Mouse (Mus musculus): ENCODE data around the gene Rassf8. TPM values are rescaled to one million over a fixed set of nuclear protein-coding genes. Genes with fewer than 3 reads are reported as not detected.
A peak's percentile ranks its signal among the peaks of the same experiment; 100 is the strongest.

Gene Rassf8
- total RNA-seq, 2 experiments from 2014 or later: 11.5 to 11.9 TPM

GRCm38 (mm10) chr6:145770272-145771000 is 23.9 kb downstream of the Rassf8 start:
- no peak for ATAC-seq (replicated peaks; ENCODE audit: poor library complexity)

GRCm38 (mm10) chr6:145774436-145774835 is 27.9 kb downstream of the Rassf8 start:
- ATAC-seq (replicated peaks; ENCODE audit: poor library complexity): no peak

GRCm38 (mm10) chr6:145776241-145776640 is 29.7 kb downstream of the Rassf8 start:
- no peak for ATAC-seq (replicated peaks; ENCODE audit: poor library complexity)

- ATAC-seq (replicated peaks; ENCODE audit: poor library complexity): peak; percentile 98
Observed at GRCm38 (mm10) chr6:145779383-145779782, 32.8 kb downstream of the Rassf8 start.

GRCm38 (mm10) chr6:145780180-145780802 is 33.7 kb downstream of the Rassf8 start:
- ATAC-seq (replicated peaks; ENCODE audit: poor library complexity): no peak

- no peak for ATAC-seq (replicated peaks; ENCODE audit: poor library complexity)
Observed at GRCm38 (mm10) chr6:145781256-145781655, 34.7 kb downstream of the Rassf8 start.

- no peak for ATAC-seq (replicated peaks; ENCODE audit: poor library complexity)
Observed at GRCm38 (mm10) chr6:145781966-145782365, 35.4 kb downstream of the Rassf8 start.

- ATAC-seq (replicated peaks; ENCODE audit: poor library complexity): no peak
Observed at GRCm38 (mm10) chr6:145787311-145787710, 40.8 kb downstream of the Rassf8 start.

- ATAC-seq (replicated peaks; ENCODE audit: poor library complexity): no peak
Observed at GRCm38 (mm10) chr6:145789738-145790137, 43.2 kb downstream of the Rassf8 start.

- 0 out of 2 replicates have a peak, but pooled peaks have one; percentile 15 for ATAC-seq (replicated peaks; ENCODE audit: poor library complexity)
Observed at GRCm38 (mm10) chr6:145792373-145792772, 45.8 kb downstream of the Rassf8 start.

- ATAC-seq (replicated peaks; ENCODE audit: poor library complexity): peak; percentile 93
Observed at GRCm38 (mm10) chr6:145793109-145793593, 46.6 kb downstream of the Rassf8 start.

GRCm38 (mm10) chr6:145794671-145795070 is 48.1 kb downstream of the Rassf8 start:
- ATAC-seq (replicated peaks; ENCODE audit: poor library complexity): peak; percentile 38; the same call in 1 of the 2 replicates

GRCm38 (mm10) chr6:145796191-145797023 is 49.9 kb downstream of the Rassf8 start:
- no peak for ATAC-seq (replicated peaks; ENCODE audit: poor library complexity)

GRCm38 (mm10) chr6:145797692-145798091 is 51.1 kb downstream of the Rassf8 start:
- no peak for ATAC-seq (replicated peaks; ENCODE audit: poor library complexity)

GRCm38 (mm10) chr6:145801796-145802488 is 55.4 kb downstream of the Rassf8 start:
- 0 out of 2 replicates have a peak, but pooled peaks have one; percentile 33 for ATAC-seq (replicated peaks; ENCODE audit: poor library complexity)

- peak; percentile 66 for ATAC-seq (replicated peaks; ENCODE audit: poor library complexity)
Observed at GRCm38 (mm10) chr6:145802881-145803280, 56.3 kb downstream of the Rassf8 start.

GRCm38 (mm10) chr6:145804276-145804675 is 57.7 kb downstream of the Rassf8 start:
- no peak for ATAC-seq (replicated peaks; ENCODE audit: poor library complexity)

GRCm38 (mm10) chr6:145806784-145807183 is 60.2 kb downstream of the Rassf8 start:
- no peak for ATAC-seq (replicated peaks; ENCODE audit: poor library complexity)

GRCm38 (mm10) chr6:145807929-145808328 is 61.4 kb downstream of the Rassf8 start:
- ATAC-seq (replicated peaks; ENCODE audit: poor library complexity): no peak

GRCm38 (mm10) chr6:145809566-145809965 is 63.0 kb downstream of the Rassf8 start:
- ATAC-seq (replicated peaks; ENCODE audit: poor library complexity): no peak

- ATAC-seq (replicated peaks; ENCODE audit: poor library complexity): no peak
Observed at GRCm38 (mm10) chr6:145810015-145810414, 63.5 kb downstream of the Rassf8 start.

Measured in megakaryocyte progenitor cell, adult 5-6 weeks (primary cell).